Mouse (Mus musculus): ENCODE data around the gene Sars2. TPM values are rescaled to one million over a fixed set of nuclear protein-coding genes. Genes with fewer than 3 reads are reported as not detected.
A peak's percentile ranks its signal among the peaks of the same experiment; 100 is the strongest.

The Sars2 gene
- polyA plus RNA-seq, 1 experiment, result 21.5 TPM

DNA sequence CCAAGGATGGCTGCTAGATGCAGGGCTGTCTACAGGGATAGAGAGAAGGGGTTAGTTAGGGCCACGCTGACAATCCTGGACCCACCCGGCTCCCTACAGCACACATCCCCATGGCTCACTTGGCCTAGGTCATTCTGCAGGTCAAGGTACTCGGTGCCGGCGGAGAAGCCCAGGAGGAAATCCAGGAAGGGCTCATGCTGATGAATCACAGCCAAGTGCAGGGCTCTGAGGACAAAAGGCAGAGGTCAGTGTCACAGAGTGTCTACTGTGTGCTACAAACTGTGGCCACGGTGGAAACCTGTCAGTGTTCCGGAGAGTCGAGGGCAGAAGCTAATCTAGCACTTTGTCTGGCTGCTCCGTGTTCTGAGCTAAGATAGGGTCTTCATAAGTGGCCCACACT lies 20.1 kb downstream of the Sars2 start:
- H3K4me1 ChIP-seq (ENCODE audit: control insufficient read depth, insufficient read depth, low read length), result no peaks in the 10 kb centered on the region; the same call in 1 of the 2 replicates
- WGBS, result 93% methylated on average over 9 of the region's 9 CpGs
- TF ChIP-seq CTCF (IDR thresholded peaks at IDR 0.05; ENCODE audit: borderline replicate concordance, insufficient read depth, low read depth, low read length) (no peak), POLR2A (IDR thresholded peaks at IDR 0.05; ENCODE audit: borderline replicate concordance, insufficient read depth, low read length) (no peak)
- no peaks in the 10 kb centered on the region for H3K27me3 ChIP-seq (ENCODE audit: control insufficient read depth, insufficient read depth, low read length)
- H3K4me3 ChIP-seq (replicated peaks; ENCODE audit: insufficient read depth, low read depth, low read length), result no peak overlapping the region
- DNase-seq, result no peak
- H3K27ac ChIP-seq (ENCODE audit: insufficient read depth, low read length), result no peak overlapping the region

DNA sequence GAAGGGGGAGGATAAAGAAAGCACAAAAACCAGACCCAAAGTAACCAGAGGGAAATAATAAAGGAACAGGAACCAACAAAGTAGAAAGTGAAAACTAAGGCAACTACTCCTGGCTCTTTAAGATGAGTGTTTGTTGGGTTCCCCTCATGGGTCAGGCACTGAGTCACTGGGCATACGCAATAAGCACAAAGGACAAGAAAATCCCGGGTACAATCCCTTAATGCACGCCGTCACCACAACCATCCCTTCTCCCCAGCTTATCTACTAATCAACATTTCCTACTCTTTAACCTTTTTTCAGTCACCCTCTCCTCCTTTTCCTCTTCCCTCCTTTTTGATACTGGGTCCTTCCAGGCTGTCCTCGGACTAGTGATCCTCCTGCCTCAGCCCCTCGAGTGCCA lies 23.4 kb downstream of the Sars2 start:
- DNase-seq, result no peak
- Histone ChIP-seq H3K27me3 (ENCODE audit: control insufficient read depth, insufficient read depth, low read length) (no peaks in the 10 kb centered on the region), H3K4me1 (ENCODE audit: control insufficient read depth, insufficient read depth, low read length) (peaks cover 5% of the 10 kb centered on the region), H3K4me3 (replicated peaks; ENCODE audit: insufficient read depth, low read depth, low read length) (peak overlapping the region; percentile 60), H3K27ac (ENCODE audit: insufficient read depth, low read length) (no peak overlapping the region)
- WGBS, result 83% methylated on average over 6 of the region's 6 CpGs
- TF ChIP-seq POLR2A (IDR thresholded peaks at IDR 0.05; ENCODE audit: borderline replicate concordance, insufficient read depth, low read length), result no peak
- TF ChIP-seq CTCF (IDR thresholded peaks at IDR 0.05; ENCODE audit: borderline replicate concordance, insufficient read depth, low read depth, low read length), result no peak

DNA sequence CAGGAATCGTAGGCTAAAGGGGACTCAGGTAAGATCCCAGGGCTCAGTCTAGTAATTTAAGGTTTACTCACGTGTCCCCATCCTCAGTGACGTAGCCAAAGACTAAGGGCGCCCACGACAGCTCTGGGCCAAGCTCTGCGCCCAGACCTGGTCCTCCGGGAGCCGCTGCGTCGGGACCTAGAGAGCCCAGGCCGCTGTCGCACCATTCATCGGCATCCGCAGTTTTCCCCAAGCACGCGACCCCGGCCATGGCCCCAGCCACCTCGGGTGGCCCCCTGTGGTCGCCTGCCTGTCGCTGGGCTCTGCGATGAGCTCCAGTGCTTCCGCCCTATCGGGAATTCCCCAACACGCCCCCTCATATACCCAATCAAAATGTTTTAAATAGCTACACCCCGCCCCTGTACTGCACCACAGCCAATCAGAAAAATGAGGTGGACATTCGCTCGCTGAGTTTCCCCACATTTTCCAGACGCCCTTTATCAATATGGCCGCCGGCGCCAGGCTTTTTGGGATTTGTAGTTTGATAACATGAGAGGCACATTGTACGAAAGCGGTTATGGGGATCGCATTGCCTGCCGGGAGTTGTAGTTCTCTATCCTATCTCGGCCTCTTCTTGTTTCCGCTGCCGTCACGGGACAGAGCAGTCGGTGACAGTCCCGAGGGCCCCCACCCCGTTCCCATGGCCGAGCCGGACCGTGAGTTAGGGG lies 24.5 kb downstream of the Sars2 start, which contains the start of gene Sirt2:
TSS of gene Sirt2 (plus strand) at position 563 of the 707 bp plus-strand sequence.
- no peak within 1 kb of the TSS for H3K27ac ChIP-seq (ENCODE audit: insufficient read depth, low read length)
- TF ChIP-seq CTCF (IDR thresholded peaks at IDR 0.05; ENCODE audit: borderline replicate concordance, insufficient read depth, low read depth, low read length) (no peak), POLR2A (IDR thresholded peaks at IDR 0.05; ENCODE audit: borderline replicate concordance, insufficient read depth, low read length) (peak; percentile 42; the same call in 1 of the 2 replicates)
- under 1% methylated on average over 45 of the region's 45 CpGs for WGBS
- H3K4me1 ChIP-seq (ENCODE audit: control insufficient read depth, insufficient read depth, low read length), result peaks cover 8% of the 10 kb centered on the region
- no peaks in the 10 kb centered on the region for H3K27me3 ChIP-seq (ENCODE audit: control insufficient read depth, insufficient read depth, low read length)
- peak; percentile 98 to 99 for DNase-seq
- H3K4me3 ChIP-seq (replicated peaks; ENCODE audit: insufficient read depth, low read depth, low read length), result peak within 1 kb of the TSS; percentile 60

DNA sequence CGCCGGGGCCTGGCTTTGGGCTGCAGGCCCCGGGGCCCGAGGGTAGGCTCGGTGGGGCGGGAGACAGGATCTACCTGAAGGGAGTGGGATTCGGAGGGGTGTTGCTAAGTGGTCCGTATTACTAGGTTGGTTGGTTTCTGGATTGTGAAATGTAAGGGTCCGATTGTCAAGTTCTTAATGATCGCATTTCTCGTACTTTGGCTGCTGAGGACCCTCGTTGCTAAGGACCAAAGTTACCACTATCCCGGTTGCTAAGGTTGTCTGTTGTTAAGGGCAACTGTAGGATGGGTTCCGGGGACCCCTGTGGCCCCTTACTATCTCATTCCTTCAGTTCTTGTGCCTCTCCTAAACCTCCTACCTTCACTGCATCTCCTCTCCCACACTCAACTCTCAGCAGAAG lies 25.1 kb downstream of the Sars2 start:
- DNase-seq, result no peak
- Histone ChIP-seq H3K4me3 (replicated peaks; ENCODE audit: insufficient read depth, low read depth, low read length) (peak overlapping the region; percentile 59), H3K4me1 (ENCODE audit: control insufficient read depth, insufficient read depth, low read length) (peaks cover 11% of the 10 kb centered on the region), H3K27me3 (ENCODE audit: control insufficient read depth, insufficient read depth, low read length) (no peaks in the 10 kb centered on the region), H3K27ac (ENCODE audit: insufficient read depth, low read length) (no peak overlapping the region)
- TF ChIP-seq CTCF (IDR thresholded peaks at IDR 0.05; ENCODE audit: borderline replicate concordance, insufficient read depth, low read depth, low read length) (no peak), POLR2A (IDR thresholded peaks at IDR 0.05; ENCODE audit: borderline replicate concordance, insufficient read depth, low read length) (no peak)
- WGBS, result 1% methylated on average over 14 of the region's 14 CpGs

DNA sequence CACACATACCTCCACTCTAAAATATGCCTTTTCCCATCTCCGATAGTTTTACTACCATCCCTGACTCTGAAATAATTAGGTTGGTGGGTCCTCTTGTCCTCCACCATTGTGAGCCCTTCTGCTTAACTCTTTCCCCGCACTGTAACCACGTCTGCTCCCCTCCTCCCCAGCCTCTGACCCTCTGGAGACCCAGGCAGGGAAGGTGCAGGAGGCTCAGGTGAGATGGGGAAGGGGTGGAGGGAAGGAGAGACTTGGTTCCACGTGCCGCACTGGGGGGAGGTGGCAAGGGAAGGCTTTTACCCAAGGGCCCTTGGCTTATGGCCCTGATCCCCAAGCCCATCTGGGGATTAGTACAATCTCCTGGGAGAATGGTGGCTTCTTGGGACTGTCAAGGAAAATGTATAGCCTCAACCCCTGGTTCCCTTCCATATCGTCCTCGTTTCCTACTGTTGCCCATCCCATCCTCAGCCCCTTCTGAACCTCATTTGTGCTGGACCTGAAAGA lies 25.7 kb downstream of the Sars2 start, which contains the start of gene Nfkbib:
TSS of gene Nfkbib (minus strand) at position 51 of the 504 bp plus-strand sequence.
- peaks cover 11% of the 10 kb centered on the region for H3K4me1 ChIP-seq (ENCODE audit: control insufficient read depth, insufficient read depth, low read length)
- H3K4me3 ChIP-seq (replicated peaks; ENCODE audit: insufficient read depth, low read depth, low read length), result peak within 1 kb of the TSS; percentile 60
- peak in 1 of 2 experiments; percentile 24 for DNase-seq
- WGBS, result 52% methylated on average over 7 of the region's 7 CpGs
- H3K27ac ChIP-seq (ENCODE audit: insufficient read depth, low read length), result no peak within 1 kb of the TSS
- TF ChIP-seq POLR2A (IDR thresholded peaks at IDR 0.05; ENCODE audit: borderline replicate concordance, insufficient read depth, low read length), result no peak
- no peak for TF ChIP-seq CTCF (IDR thresholded peaks at IDR 0.05; ENCODE audit: borderline replicate concordance, insufficient read depth, low read depth, low read length)
- no peaks in the 10 kb centered on the region for H3K27me3 ChIP-seq (ENCODE audit: control insufficient read depth, insufficient read depth, low read length)

DNA sequence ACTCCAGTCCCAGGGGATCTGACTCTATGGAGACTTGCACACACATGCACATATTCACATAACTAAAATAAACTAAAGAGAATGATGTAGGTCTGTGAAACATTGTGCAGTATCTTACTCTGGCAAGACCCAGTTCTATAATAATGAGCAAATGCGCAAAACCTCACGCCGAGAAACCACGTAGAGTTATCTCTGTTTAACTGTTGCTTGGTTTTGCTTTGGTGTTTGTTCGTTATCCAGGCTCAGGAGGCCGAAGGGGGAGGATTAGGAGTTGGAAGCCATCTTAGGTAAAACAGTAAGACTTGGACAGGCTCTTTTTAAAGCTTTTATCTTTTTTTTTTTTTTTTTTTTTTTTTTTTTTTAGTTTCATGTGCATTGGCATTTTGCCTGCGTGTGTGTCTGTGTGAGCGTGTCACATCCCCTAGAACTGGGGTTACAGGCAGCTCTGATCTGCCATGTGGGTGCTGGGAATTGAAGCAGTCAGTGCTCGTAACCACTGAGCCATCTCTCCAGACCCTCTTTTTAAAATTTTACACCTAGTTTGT lies 27.7 kb downstream of the Sars2 start:
- Histone ChIP-seq H3K27ac (ENCODE audit: insufficient read depth, low read length) (no peak overlapping the region), H3K27me3 (ENCODE audit: control insufficient read depth, insufficient read depth, low read length) (no peaks in the 10 kb centered on the region), H3K4me3 (replicated peaks; ENCODE audit: insufficient read depth, low read depth, low read length) (no peak overlapping the region), H3K4me1 (ENCODE audit: control insufficient read depth, insufficient read depth, low read length) (peaks cover 19% of the 10 kb centered on the region)
- TF ChIP-seq CTCF (IDR thresholded peaks at IDR 0.05; ENCODE audit: borderline replicate concordance, insufficient read depth, low read depth, low read length), result no peak
- no peak for TF ChIP-seq POLR2A (IDR thresholded peaks at IDR 0.05; ENCODE audit: borderline replicate concordance, insufficient read depth, low read length)
- no peak for DNase-seq
- 84% methylated on average over 9 of the region's 9 CpGs for WGBS

DNA sequence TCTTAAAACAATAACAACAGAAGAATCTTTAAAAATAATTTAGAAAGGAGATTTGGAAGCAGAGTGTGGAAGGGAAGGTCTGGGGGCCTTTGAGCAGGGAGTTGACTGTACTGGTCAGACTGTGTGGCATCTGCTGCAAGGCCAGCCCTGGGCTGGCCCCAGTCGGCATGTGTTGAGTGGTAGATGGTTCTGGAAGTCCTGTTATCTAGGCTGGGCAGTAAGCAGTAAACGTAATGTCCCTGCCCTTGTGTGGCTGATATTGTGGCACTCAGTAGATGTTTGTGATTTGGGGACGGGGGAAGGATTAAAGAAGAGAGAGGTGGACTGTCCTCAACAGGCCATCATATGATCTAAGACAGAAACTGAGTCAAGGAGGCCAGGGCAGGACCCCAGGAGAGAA lies 28.5 kb downstream of the Sars2 start:
- WGBS, result 86% methylated on average over 3 of the region's 3 CpGs

More for the DNA sequence above, 28.5 kb downstream of the Sars2 start:
- DNase-seq, result no peak
- Histone ChIP-seq H3K4me3 (replicated peaks; ENCODE audit: insufficient read depth, low read depth, low read length) (no peak overlapping the region), H3K27ac (ENCODE audit: insufficient read depth, low read length) (no peak overlapping the region), H3K4me1 (ENCODE audit: control insufficient read depth, insufficient read depth, low read length) (peaks cover 19% of the 10 kb centered on the region), H3K27me3 (ENCODE audit: control insufficient read depth, insufficient read depth, low read length) (no peaks in the 10 kb centered on the region)
- TF ChIP-seq POLR2A (IDR thresholded peaks at IDR 0.05; ENCODE audit: borderline replicate concordance, insufficient read depth, low read length) (no peak), CTCF (IDR thresholded peaks at IDR 0.05; ENCODE audit: borderline replicate concordance, insufficient read depth, low read depth, low read length) (no peak)

All from cerebellum, adult 2 months (tissue).